Comparison of ENCODE assay signal across 9 mouse cellular contexts in genomic region chr2:180170151-180170805, GRCm38 (mm10). TPM values are rescaled to one million over a fixed set of nuclear protein-coding genes. Genes with fewer than 3 reads are reported as not detected.
DNase-seq lines count a peak whose midpoint lies in the region; ATAC-seq and TF ChIP-seq lines count a peak whose summit lies in the region.
"Had no signal": no experiment of that assay in that cellular context is flagged by ENCODE, and none has a peak within 500 bp of the region (broad histone marks: within the 10 kb centered on the region; RNA-seq: fewer than 3 reads in every experiment).

No protein-coding gene starts in this region.

- no peaks in the 10 kb centered on the region for H3K9me3 ChIP-seq in lung, embryonic 14.5 days (ENCODE audit: low read depth, low read length)
- H3K9me3 ChIP-seq in hindbrain, embryonic 16.5 days (ENCODE audit: control insufficient read depth, low read length) = no peaks in the 10 kb centered on the region
- no peaks in the 10 kb centered on the region for H3K9me3 ChIP-seq in neural tube, embryonic 14.5 days (ENCODE audit: control insufficient read depth, low read length)

- ATAC-seq in lung, embryonic 14.5 days (ENCODE audit: insufficient read depth) = no peak
- ATAC-seq in hindbrain, embryonic 16.5 days = no peak
- no peak for ATAC-seq in neural tube, embryonic 14.5 days (ENCODE audit: low read depth)

- peak overlapping the region; percentile 70 for H3K4me2 ChIP-seq in lung, embryonic 14.5 days
- peak overlapping the region; percentile 76; the same call in 1 of the 2 replicates for H3K4me2 ChIP-seq in hindbrain, embryonic 16.5 days (ENCODE audit: low read length)
- H3K4me2 ChIP-seq in neural tube, embryonic 14.5 days (ENCODE audit: low read depth, low read length) = peak overlapping the region; percentile 51; the same call in 1 of the 2 replicates

- no peak overlapping the region for H3K27ac ChIP-seq in lung, embryonic 14.5 days (ENCODE audit: low read depth)
- no peak overlapping the region for H3K27ac ChIP-seq in hindbrain, embryonic 16.5 days (ENCODE audit: low read depth, low read length)
- no peak overlapping the region for H3K27ac ChIP-seq in neural tube, embryonic 14.5 days (ENCODE audit: low read depth, low read length)

- peak; percentile 53 for DNase-seq in cerebellum, adult 11-12 months
- no peak for DNase-seq in cerebellum, postnatal 36 days
- DNase-seq in lung, embryonic 14.5 days = no peak
- DNase-seq in lung, postnatal 14 days = no peak
- DNase-seq in left cerebral cortex, postnatal 4 days = no peak
- DNase-seq in gastrocnemius, postnatal 4 days (ENCODE audit: low spot score in 2 of 2) = no peak
- DNase-seq: heart, adult 2 months had no signal

- WGBS in lung, embryonic 14.5 days = 78% methylated on average over 11 of the region's 11 CpGs
- WGBS in hindbrain, embryonic 16.5 days = 88% methylated on average over 11 of the region's 11 CpGs
- WGBS in neural tube, embryonic 14.5 days = 89% methylated on average over 11 of the region's 11 CpGs

- H3K27me3 ChIP-seq in lung, embryonic 14.5 days (ENCODE audit: insufficient read depth, low read length) = no peaks in the 10 kb centered on the region
- no peaks in the 10 kb centered on the region for H3K27me3 ChIP-seq in hindbrain, embryonic 16.5 days (replicated peaks; ENCODE audit: control insufficient read depth, insufficient read depth, low read length)
- H3K27me3 ChIP-seq in neural tube, embryonic 14.5 days (ENCODE audit: control insufficient read depth, insufficient read depth, low read length) = no peaks in the 10 kb centered on the region

- peaks cover 25% of the 10 kb centered on the region for H3K36me3 ChIP-seq in lung, embryonic 14.5 days (ENCODE audit: insufficient read depth)
- H3K36me3 ChIP-seq in hindbrain, embryonic 16.5 days (ENCODE audit: control insufficient read depth, insufficient read depth, low read length) = peaks cover 11% of the 10 kb centered on the region
- H3K36me3 ChIP-seq in neural tube, embryonic 14.5 days (ENCODE audit: control insufficient read depth, insufficient read depth, low read length) = peaks cover 12% of the 10 kb centered on the region; the same call in 1 of the 2 replicates

- intact Hi-C loops in left cerebral cortex, postnatal 4 days (cut with DNase I) = no loop called here

- H3K4me3 ChIP-seq in lung, embryonic 14.5 days (ENCODE audit: low read depth, low read length) = peak overlapping the region; percentile 96; the same call in 1 of the 2 replicates
- no peak overlapping the region for H3K4me3 ChIP-seq in hindbrain, embryonic 16.5 days (ENCODE audit: low read length)
- no peak overlapping the region for H3K4me3 ChIP-seq in neural tube, embryonic 14.5 days (ENCODE audit: low read depth, low read length)

- no peak for TF ChIP-seq CTCF in lung, embryonic 14.5 days (IDR thresholded peaks at IDR 0.05; ENCODE audit: low read depth)

- H3K4me1 ChIP-seq in lung, embryonic 14.5 days (ENCODE audit: insufficient read depth) = peaks cover 16% of the 10 kb centered on the region
- H3K4me1 ChIP-seq in hindbrain, embryonic 16.5 days (ENCODE audit: control insufficient read depth, insufficient read depth, low read depth, low read length) = peaks cover 15% of the 10 kb centered on the region
- peaks cover 11% of the 10 kb centered on the region for H3K4me1 ChIP-seq in neural tube, embryonic 14.5 days (ENCODE audit: control insufficient read depth, insufficient read depth, low read length)

- 0 out of 2 replicates have a peak overlapping the region, but pooled peaks have one; percentile 13 for H3K9ac ChIP-seq in lung, embryonic 14.5 days
- H3K9ac ChIP-seq in hindbrain, embryonic 16.5 days (ENCODE audit: low read depth, low read length) = peak overlapping the region; percentile 98
- H3K9ac ChIP-seq in neural tube, embryonic 14.5 days (replicated peaks; ENCODE audit: low read depth, low read length) = peak overlapping the region; percentile 37; the same call in 1 of the 2 replicates

RNA-seq across cellular contexts. Expression of gene Adrm1, which starts 1.0 kb away (rescaled TPM):
- 160 and 163 TPM in 2 replicates for polyA plus RNA-seq in lung, embryonic 14.5 days (2014; fragmentation: Nextera tagmentation; extraction: Ambion mirVana)
- 193 and 201 TPM in 2 replicates for polyA plus RNA-seq in hindbrain, embryonic 16.5 days (2015; fragmentation: Nextera tagmentation; extraction: Ambion mirVana)
- 147 and 154 TPM in 2 replicates for polyA plus RNA-seq in neural tube, embryonic 14.5 days (2014; fragmentation: Nextera tagmentation; extraction: Ambion mirVana)
- total RNA-seq in left cerebral cortex, postnatal 4 days (2021) = 100 to 1,000 TPM; 117 to 118 TPM
- total RNA-seq in gastrocnemius, postnatal 4 days (2021) = 100 to 1,000 TPM; 113 to 131 TPM

RNA-seq across cellular contexts. Expression of gene Osbpl2, which starts 51.2 kb away (rescaled TPM):
- polyA plus RNA-seq in lung, embryonic 14.5 days (2014; fragmentation: Nextera tagmentation; extraction: Ambion mirVana) = 30.9 and 31.1 TPM in 2 replicates
- polyA plus RNA-seq in hindbrain, embryonic 16.5 days (2015; fragmentation: Nextera tagmentation; extraction: Ambion mirVana) = 70.5 and 72.8 TPM in 2 replicates
- 77.4 and 78.2 TPM in 2 replicates for polyA plus RNA-seq in neural tube, embryonic 14.5 days (2014; fragmentation: Nextera tagmentation; extraction: Ambion mirVana)
- total RNA-seq in left cerebral cortex, postnatal 4 days (2021) = 10 to 100 TPM; 61.9 to 64.5 TPM
- 10 to 100 TPM; 27.7 to 32.1 TPM for total RNA-seq in gastrocnemius, postnatal 4 days (2021)

RNA-seq across cellular contexts. Expression of gene Lama5, which starts 55.4 kb away (rescaled TPM):
- polyA plus RNA-seq in lung, embryonic 14.5 days (2014; fragmentation: Nextera tagmentation; extraction: Ambion mirVana) = 95.0 and 95.1 TPM in 2 replicates
- polyA plus RNA-seq in hindbrain, embryonic 16.5 days (2015; fragmentation: Nextera tagmentation; extraction: Ambion mirVana) = 2.2 and 3.5 TPM in 2 replicates
- 1.2 and 2.0 TPM in 2 replicates for polyA plus RNA-seq in neural tube, embryonic 14.5 days (2014; fragmentation: Nextera tagmentation; extraction: Ambion mirVana)
- total RNA-seq in left cerebral cortex, postnatal 4 days (2021) = 1 to 10 TPM; 6.3 to 6.5 TPM
- total RNA-seq in gastrocnemius, postnatal 4 days (2021) = 10 to 100 TPM; 32.3 to 42.7 TPM

Comparison
In these comparisons a context has a peak if more than half of its experiments do, and no peak if none do; other contexts are left out.
1. H3K9ac ChIP-seq: peak in every context shown above with its lines; median percentile 98 in hindbrain, embryonic 16.5 days; 37 in neural tube, embryonic 14.5 days; 13 in lung, embryonic 14.5 days.
2. RNA of gene Lama5, which starts 55.4 kb away (polyA plus RNA-seq): 95.0 to 95.1 TPM in lung, embryonic 14.5 days; 2.2 to 3.5 TPM in hindbrain, embryonic 16.5 days and 1.2 to 2.0 TPM in neural tube, embryonic 14.5 days; every median in the first group is over 10 times any median in the second.
3. Peak in every context shown above with its lines, with median percentiles within 50 percentile points of each other: H3K4me2 ChIP-seq.